Mouse (Mus musculus): ENCODE data around the gene Armh1. TPM values are rescaled to one million over a fixed set of nuclear protein-coding genes. Genes with fewer than 3 reads are reported as not detected.

Armh1 gene
- polyA plus RNA-seq (2012; rRNA removed): 0.25 and 0.53 TPM in 2 replicates

DNA sequence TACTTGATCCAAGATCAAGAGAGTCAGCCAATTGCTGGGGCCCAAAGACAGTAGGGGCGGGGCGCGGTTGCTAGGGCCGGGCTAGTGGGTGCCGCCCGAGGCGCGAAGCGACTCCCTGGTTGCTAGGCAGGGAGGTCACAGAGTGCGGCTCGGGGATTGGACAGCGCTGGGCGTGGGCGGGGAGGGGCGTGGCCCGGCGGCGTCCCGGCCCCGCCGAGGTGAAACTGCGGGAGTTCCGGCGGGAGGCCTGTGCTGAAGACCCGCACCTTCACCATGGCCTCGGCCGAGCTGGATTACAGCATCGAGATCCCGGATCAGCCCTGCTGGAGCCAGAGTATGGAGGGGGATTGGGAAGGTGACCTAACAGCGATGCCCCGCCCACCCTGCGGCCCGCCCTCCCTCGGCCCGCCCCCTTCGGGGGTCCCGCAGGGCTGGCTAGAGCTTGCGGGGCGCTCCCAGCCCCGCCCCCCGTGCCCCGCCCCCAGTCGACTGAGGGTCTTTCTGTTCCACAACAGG, at the start of gene Armh1, which contains the start of gene Tmem53:
Armh1 (minus strand) TSS at position 325 of the 516 bp plus-strand sequence.
Tmem53 (plus strand) TSS at position 151 of the 516 bp plus-strand sequence.
- H3K4me3 ChIP-seq (ENCODE audit: insufficient read depth, low read depth, low read length): peak within 1 kb of the TSS; percentile 92
- peaks cover 25% of the 10 kb centered on the region; the same call in 1 of the 2 replicates for H3K4me1 ChIP-seq (ENCODE audit: control insufficient read depth, insufficient read depth, low read length)
- peak within 1 kb of the TSS; percentile 93 for H3K27ac ChIP-seq (ENCODE audit: insufficient read depth, low read depth, low read length)
- WGBS: under 1% methylated on average over 30 of the region's 43 CpGs
- no peaks in the 10 kb centered on the region for H3K27me3 ChIP-seq (replicated peaks; ENCODE audit: control insufficient read depth, insufficient read depth, low read length)
- DNase-seq: peak; percentile 96
- H3K36me3 ChIP-seq (ENCODE audit: control insufficient read depth, insufficient read depth, low read length): no peaks in the 10 kb centered on the region
- TF ChIP-seq POLR2A (IDR thresholded peaks at IDR 0.05; ENCODE audit: low read depth, low read length) (peak; percentile 18), CTCF (conservative IDR thresholded peaks at IDR 0.05; ENCODE audit: insufficient read depth, insufficient read length, low read depth, low read length) (no peak)

DNA sequence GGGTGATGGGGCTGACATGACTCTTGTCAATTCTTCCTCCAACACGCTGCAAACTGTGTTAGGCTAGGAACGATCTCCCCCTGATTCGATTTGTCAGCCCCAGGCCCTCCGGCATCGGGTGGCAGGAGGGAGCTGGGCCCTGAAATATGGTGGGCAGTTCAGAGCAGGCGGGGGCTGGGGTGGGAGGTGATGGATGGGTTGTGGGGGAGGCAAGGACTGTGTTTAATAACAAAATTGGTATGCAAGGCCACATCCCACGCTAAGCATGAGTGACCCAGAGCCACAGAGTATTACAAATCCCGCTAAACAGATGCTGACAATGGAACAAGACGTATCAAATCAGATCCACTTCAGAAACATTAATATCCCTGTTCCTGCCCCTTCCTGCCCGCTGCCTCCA, 48.0 kb upstream of the Armh1 start:
- no peaks in the 10 kb centered on the region for H3K4me1 ChIP-seq (ENCODE audit: control insufficient read depth, insufficient read depth, low read length)
- WGBS: 47% methylated on average over 10 of the region's 10 CpGs
- H3K27me3 ChIP-seq (replicated peaks; ENCODE audit: control insufficient read depth, insufficient read depth, low read length): no peaks in the 10 kb centered on the region; the same call in none of the 2 replicates
- no peak overlapping the region for H3K4me3 ChIP-seq (ENCODE audit: insufficient read depth, low read depth, low read length)
- DNase-seq: no peak
- H3K36me3 ChIP-seq (ENCODE audit: control insufficient read depth, insufficient read depth, low read length): no peaks in the 10 kb centered on the region
- no peak for TF ChIP-seq CTCF (conservative IDR thresholded peaks at IDR 0.05; ENCODE audit: insufficient read depth, insufficient read length, low read depth, low read length)
- no peak for TF ChIP-seq POLR2A (IDR thresholded peaks at IDR 0.05; ENCODE audit: low read depth, low read length)
- H3K27ac ChIP-seq (ENCODE audit: insufficient read depth, low read depth, low read length): no peak overlapping the region

DNA sequence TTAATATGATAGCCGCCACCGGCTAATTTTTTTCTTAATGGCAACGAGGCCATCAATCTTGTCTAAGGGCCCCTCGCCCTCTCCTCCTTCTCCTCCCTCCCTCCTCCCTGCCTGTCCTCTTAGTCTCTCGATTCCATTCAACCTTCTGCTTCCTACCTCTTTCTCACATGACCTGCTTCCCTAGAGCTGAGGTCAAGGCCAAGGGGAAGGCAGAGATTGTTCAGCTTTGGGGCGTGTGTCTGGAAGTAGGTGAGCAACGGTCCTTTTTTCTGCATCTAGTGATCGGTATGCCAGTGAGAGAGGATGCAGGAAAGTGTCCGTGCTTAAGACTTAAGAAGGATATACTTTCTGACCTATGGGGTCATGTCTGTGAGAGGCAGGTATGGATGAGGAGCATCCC, 45.9 kb upstream of the Armh1 start:
- no peaks in the 10 kb centered on the region; the same call in 1 of the 2 replicates for H3K27me3 ChIP-seq (replicated peaks; ENCODE audit: control insufficient read depth, insufficient read depth, low read length)

DNA sequence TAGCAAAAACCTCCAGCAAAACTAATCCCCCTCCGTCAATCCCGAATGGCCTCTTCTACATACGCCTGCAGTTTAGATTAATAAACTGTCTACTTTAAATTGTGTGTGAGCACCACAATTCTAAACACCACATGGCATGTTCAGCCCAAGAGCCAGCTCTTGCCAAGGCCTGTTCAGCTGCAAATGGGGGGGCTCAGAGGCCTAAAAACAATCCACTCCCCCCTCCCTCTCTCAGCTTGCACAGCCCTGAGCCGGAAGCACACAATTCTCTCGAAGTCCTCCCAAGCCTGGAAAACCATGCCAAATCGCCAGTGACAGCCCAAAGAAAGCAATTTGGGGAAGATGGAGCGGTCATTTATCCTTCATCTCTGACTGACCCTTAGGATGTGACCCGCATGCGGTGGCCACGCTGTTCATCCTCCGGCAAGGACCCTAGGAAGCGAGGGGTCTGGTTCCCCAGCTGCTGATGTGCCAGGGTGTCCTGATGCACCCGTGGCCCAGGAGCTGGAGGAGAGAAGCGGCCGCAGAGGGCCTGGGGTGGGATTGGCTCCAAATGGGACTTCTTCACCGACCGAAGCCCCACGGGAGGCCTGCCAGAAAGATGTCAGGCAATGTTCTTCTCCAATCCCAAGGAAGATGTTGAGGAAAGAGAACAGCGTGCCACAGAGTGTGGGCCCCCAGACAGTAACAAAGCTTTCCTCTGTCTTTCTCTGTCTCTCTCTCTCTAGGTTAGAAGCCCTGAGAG, 45.1 kb upstream of the Armh1 start:
- TF ChIP-seq CTCF (conservative IDR thresholded peaks at IDR 0.05; ENCODE audit: insufficient read depth, insufficient read length, low read depth, low read length) (no peak), POLR2A (IDR thresholded peaks at IDR 0.05; ENCODE audit: low read depth, low read length) (no peak)
- WGBS: 83% methylated on average over 19 of the region's 19 CpGs
- Histone ChIP-seq H3K4me1 (ENCODE audit: control insufficient read depth, insufficient read depth, low read length) (no peaks in the 10 kb centered on the region), H3K27ac (ENCODE audit: insufficient read depth, low read depth, low read length) (no peak overlapping the region), H3K36me3 (ENCODE audit: control insufficient read depth, insufficient read depth, low read length) (no peaks in the 10 kb centered on the region), H3K27me3 (replicated peaks; ENCODE audit: control insufficient read depth, insufficient read depth, low read length) (no peaks in the 10 kb centered on the region; the same call in 1 of the 2 replicates), H3K4me3 (ENCODE audit: insufficient read depth, low read depth, low read length) (no peak overlapping the region)
- DNase-seq: no peak

More for the DNA sequence above, 45.9 kb upstream of the Armh1 start:
- no peak for DNase-seq
- Histone ChIP-seq H3K36me3 (ENCODE audit: control insufficient read depth, insufficient read depth, low read length) (no peaks in the 10 kb centered on the region), H3K27ac (ENCODE audit: insufficient read depth, low read depth, low read length) (no peak overlapping the region), H3K4me3 (ENCODE audit: insufficient read depth, low read depth, low read length) (no peak overlapping the region), H3K4me1 (ENCODE audit: control insufficient read depth, insufficient read depth, low read length) (no peaks in the 10 kb centered on the region)
- TF ChIP-seq CTCF (conservative IDR thresholded peaks at IDR 0.05; ENCODE audit: insufficient read depth, insufficient read length, low read depth, low read length): no peak
- no peak for TF ChIP-seq POLR2A (IDR thresholded peaks at IDR 0.05; ENCODE audit: low read depth, low read length)
- 66% methylated on average over 9 of the region's 9 CpGs for WGBS

DNA sequence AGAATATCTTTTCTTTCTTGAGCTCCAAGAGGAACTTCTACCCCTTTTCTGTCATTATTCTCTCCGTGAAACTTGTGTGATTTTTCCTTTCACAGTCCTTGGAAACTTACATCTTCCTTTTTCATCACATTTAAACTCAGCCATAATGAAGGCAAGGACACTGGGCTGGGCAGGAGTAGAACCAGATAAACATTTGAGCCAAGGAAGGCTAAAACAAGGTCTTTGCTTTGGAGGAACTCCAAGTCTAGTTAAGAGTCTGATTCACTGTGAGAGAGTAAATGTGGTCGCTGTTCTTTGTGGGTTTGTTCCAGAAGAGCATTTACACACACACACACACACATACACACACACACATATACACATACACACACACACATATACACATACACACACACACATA, 39.8 kb upstream of the Armh1 start:
- no peak for DNase-seq
- no peak for TF ChIP-seq CTCF (conservative IDR thresholded peaks at IDR 0.05; ENCODE audit: insufficient read depth, insufficient read length, low read depth, low read length)
- no peak for TF ChIP-seq POLR2A (IDR thresholded peaks at IDR 0.05; ENCODE audit: low read depth, low read length)
- WGBS: 87% methylated on average over 2 of the region's 2 CpGs
- Histone ChIP-seq H3K4me3 (ENCODE audit: insufficient read depth, low read depth, low read length) (no peak overlapping the region), H3K36me3 (ENCODE audit: control insufficient read depth, insufficient read depth, low read length) (no peaks in the 10 kb centered on the region), H3K27ac (ENCODE audit: insufficient read depth, low read depth, low read length) (no peak overlapping the region), H3K4me1 (ENCODE audit: control insufficient read depth, insufficient read depth, low read length) (peaks cover 3% of the 10 kb centered on the region; the same call in 1 of the 2 replicates), H3K27me3 (replicated peaks; ENCODE audit: control insufficient read depth, insufficient read depth, low read length) (no peaks in the 10 kb centered on the region)

DNA sequence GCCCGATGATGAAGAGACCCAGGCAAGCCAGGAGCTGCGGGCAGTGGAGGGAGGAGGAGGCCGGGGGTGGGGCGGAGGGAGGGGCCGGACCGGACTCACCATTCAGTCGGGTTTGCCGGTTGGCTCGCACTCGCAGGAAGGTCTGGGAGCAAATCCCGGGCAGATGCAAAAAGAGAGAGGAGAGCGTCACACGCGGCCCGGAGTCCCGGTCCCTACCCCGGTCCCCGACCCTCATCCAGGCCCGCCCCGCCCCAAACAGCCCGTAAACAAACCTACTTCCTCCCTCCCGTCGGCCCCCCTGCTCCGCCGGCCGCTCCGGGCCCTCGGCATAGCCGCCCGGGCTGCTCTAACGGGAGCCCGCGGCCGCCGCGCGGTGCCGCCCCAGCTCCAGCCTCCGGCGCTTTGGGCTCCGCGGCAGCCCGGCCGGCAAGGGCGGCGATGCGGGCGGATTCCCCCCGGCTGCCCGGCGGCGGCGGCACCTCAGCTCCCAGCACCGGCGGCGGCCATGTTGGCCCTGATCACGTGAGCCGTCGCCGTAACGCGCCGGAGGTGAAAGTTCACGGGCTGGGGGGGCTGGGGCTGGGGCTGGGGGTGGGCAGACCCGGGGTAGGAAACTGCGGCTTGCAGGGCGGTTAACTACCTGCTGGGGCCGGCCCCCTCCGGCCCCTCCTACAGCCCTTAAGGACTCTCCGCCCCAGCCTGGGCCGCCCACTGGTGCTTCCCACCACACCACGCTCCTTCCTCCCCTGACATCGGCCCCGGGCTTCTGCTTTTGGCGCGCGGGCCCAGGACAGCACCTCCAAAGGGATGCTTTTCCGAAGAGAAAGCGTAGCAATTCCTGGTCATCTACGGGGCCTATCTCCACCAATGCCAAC, 37.2 kb upstream of the Armh1 start:
- WGBS: under 1% methylated on average over 80 of the region's 80 CpGs
- peak; percentile 87 for DNase-seq
- H3K27ac ChIP-seq (ENCODE audit: insufficient read depth, low read depth, low read length): peak overlapping the region; percentile 54

More for the DNA sequence above, 37.2 kb upstream of the Armh1 start:
- H3K4me1 ChIP-seq (ENCODE audit: control insufficient read depth, insufficient read depth, low read length): peaks cover 3% of the 10 kb centered on the region; the same call in 1 of the 2 replicates
- H3K36me3 ChIP-seq (ENCODE audit: control insufficient read depth, insufficient read depth, low read length): no peaks in the 10 kb centered on the region; the same call in 1 of the 2 replicates
- peak overlapping the region; percentile 77 for H3K4me3 ChIP-seq (ENCODE audit: insufficient read depth, low read depth, low read length)
- H3K27me3 ChIP-seq (replicated peaks; ENCODE audit: control insufficient read depth, insufficient read depth, low read length): no peaks in the 10 kb centered on the region
- no peak for TF ChIP-seq CTCF (conservative IDR thresholded peaks at IDR 0.05; ENCODE audit: insufficient read depth, insufficient read length, low read depth, low read length)
- peak; percentile 18 for TF ChIP-seq POLR2A (IDR thresholded peaks at IDR 0.05; ENCODE audit: low read depth, low read length)

Measured in kidney, adult 2 months (tissue).